In genomic region chr1:189142982-189143451, GRCm38 (mm10) we compare ENCODE assay signal across 21 mouse cellular contexts.
A peak's percentile ranks its signal among the peaks of the same experiment; 100 is the strongest.
DNase-seq lines count a peak whose midpoint lies in the region; ATAC-seq lines count a peak whose summit lies in the region.
"Had no signal": no experiment of that assay in that cellular context is flagged by ENCODE, and none has a peak within 500 bp of the region (broad histone marks: within the 10 kb centered on the region; RNA-seq: fewer than 3 reads in every experiment).

No protein-coding gene starts in this region.

- WGBS in forebrain, embryonic 10.5 days: 35% methylated on average over 9 of the region's 9 CpGs
- 54% methylated on average over 9 of the region's 9 CpGs for WGBS in forebrain, embryonic 16.5 days
- WGBS in neural tube, embryonic 11.5 days: 25% methylated on average over 9 of the region's 9 CpGs
- 32% methylated on average over 9 of the region's 9 CpGs for WGBS in midbrain, embryonic 12.5 days

- DNase-seq in forebrain, embryonic 10.5 days (ENCODE audit: extremely low spot score, low spot score): no peak
- peak; percentile 28 for DNase-seq in neural tube, embryonic 11.5 days (ENCODE audit: low spot score)
- DNase-seq in neural tube, embryonic 10.5 days (ENCODE audit: extremely low spot score, low spot score): no peak
- DNase-seq in retina, postnatal 1 day: peak; percentile 30
- no peak for DNase-seq in lung, adult 18-20 months
- DNase-seq in lung, postnatal 36 days: no peak
- DNase-seq: cerebellum, postnatal 14 days; gastrocnemius, adult 2 months; heart, postnatal 14 days; layer of hippocampus, postnatal 36 days; liver, embryonic 13.5 days; spleen, adult 18-20 months; thymus, postnatal 4 days had no signal

- no peaks in the 10 kb centered on the region for H3K9me3 ChIP-seq in forebrain, embryonic 10.5 days
- H3K9me3 ChIP-seq in forebrain, embryonic 16.5 days (ENCODE audit: control insufficient read depth, low read length): no peaks in the 10 kb centered on the region
- H3K9me3 ChIP-seq in neural tube, embryonic 11.5 days (ENCODE audit: control insufficient read depth, low read length): no peaks in the 10 kb centered on the region
- no peaks in the 10 kb centered on the region for H3K9me3 ChIP-seq in midbrain, embryonic 12.5 days
- H3K9me3 ChIP-seq: embryonic facial prominence, embryonic 15.5 days; intestine, embryonic 15.5 days; stomach, embryonic 15.5 days had no signal

- H3K4me3 ChIP-seq in forebrain, embryonic 10.5 days: peak overlapping the region; percentile 5; the same call in 1 of the 2 replicates
- no peak overlapping the region for H3K4me3 ChIP-seq in forebrain, embryonic 16.5 days (replicated peaks; ENCODE audit: low read length)
- no peak overlapping the region for H3K4me3 ChIP-seq in neural tube, embryonic 11.5 days (ENCODE audit: low read depth, low read length)
- no peak overlapping the region for H3K4me3 ChIP-seq in midbrain, embryonic 12.5 days
- H3K4me3 ChIP-seq: embryonic facial prominence, embryonic 15.5 days; gastrocnemius, adult 2 months; intestine, embryonic 15.5 days; liver, embryonic 13.5 days; megakaryocyte, embryonic 14.5 days; stomach, embryonic 15.5 days had no signal

- no peaks in the 10 kb centered on the region for H3K36me3 ChIP-seq in forebrain, embryonic 10.5 days (replicated peaks)
- H3K36me3 ChIP-seq in forebrain, embryonic 16.5 days (ENCODE audit: control insufficient read depth, insufficient read depth): no peaks in the 10 kb centered on the region
- H3K36me3 ChIP-seq in neural tube, embryonic 11.5 days (ENCODE audit: control insufficient read depth, insufficient read depth, low read length): no peaks in the 10 kb centered on the region
- no peaks in the 10 kb centered on the region for H3K36me3 ChIP-seq in midbrain, embryonic 12.5 days
- H3K36me3 ChIP-seq: embryonic facial prominence, embryonic 15.5 days; intestine, embryonic 15.5 days; liver, embryonic 13.5 days; stomach, embryonic 15.5 days had no signal

- peaks cover 14% of the 10 kb centered on the region for H3K27me3 ChIP-seq in forebrain, embryonic 10.5 days (ENCODE audit: poor library complexity, severe bottlenecking)
- no peaks in the 10 kb centered on the region for H3K27me3 ChIP-seq in forebrain, embryonic 16.5 days (replicated peaks; ENCODE audit: control insufficient read depth, insufficient read depth, low read length)
- no peaks in the 10 kb centered on the region for H3K27me3 ChIP-seq in neural tube, embryonic 11.5 days (ENCODE audit: control insufficient read depth, insufficient read depth, low read length)
- no peaks in the 10 kb centered on the region for H3K27me3 ChIP-seq in midbrain, embryonic 12.5 days
- H3K27me3 ChIP-seq: embryonic facial prominence, embryonic 15.5 days; intestine, embryonic 15.5 days; liver, embryonic 13.5 days; megakaryocyte, embryonic 14.5 days; stomach, embryonic 15.5 days had no signal

- H3K27ac ChIP-seq in forebrain, embryonic 10.5 days: peak overlapping the region; percentile 35
- H3K27ac ChIP-seq in forebrain, embryonic 16.5 days (ENCODE audit: low read length): no peak overlapping the region
- no peak overlapping the region for H3K27ac ChIP-seq in neural tube, embryonic 11.5 days (ENCODE audit: low read depth, low read length)
- no peak overlapping the region for H3K27ac ChIP-seq in midbrain, embryonic 12.5 days (replicated peaks)
- H3K27ac ChIP-seq: embryonic facial prominence, embryonic 15.5 days; gastrocnemius, adult 2 months; intestine, embryonic 15.5 days; liver, embryonic 13.5 days; stomach, embryonic 15.5 days had no signal

- H3K4me1 ChIP-seq in forebrain, embryonic 10.5 days: peaks cover 30% of the 10 kb centered on the region
- no peaks in the 10 kb centered on the region for H3K4me1 ChIP-seq in forebrain, embryonic 16.5 days (replicated peaks; ENCODE audit: control insufficient read depth, insufficient read depth, low read length)
- H3K4me1 ChIP-seq in neural tube, embryonic 11.5 days (ENCODE audit: control insufficient read depth, insufficient read depth, low read length): peaks cover 5% of the 10 kb centered on the region; the same call in 1 of the 2 replicates
- H3K4me1 ChIP-seq in midbrain, embryonic 12.5 days: peaks cover 11% of the 10 kb centered on the region; the same call in 1 of the 2 replicates
- H3K4me1 ChIP-seq: embryonic facial prominence, embryonic 15.5 days; intestine, embryonic 15.5 days; liver, embryonic 13.5 days; megakaryocyte, embryonic 14.5 days; stomach, embryonic 15.5 days had no signal

- ATAC-seq in forebrain, embryonic 16.5 days: no peak
- peak; percentile 67 for ATAC-seq in neural tube, embryonic 11.5 days (ENCODE audit: insufficient read depth, low FRiP score, low TSS enrichment)
- peak; percentile 38; the same call in 1 of the 2 replicates for ATAC-seq in midbrain, embryonic 12.5 days (ENCODE audit: low FRiP score, low read depth)
- ATAC-seq: forebrain, embryonic 14.5 days; intestine, embryonic 15.5 days; lung, postnatal 0 days had no signal

- H3K9ac ChIP-seq in forebrain, embryonic 16.5 days (replicated peaks; ENCODE audit: low read depth, low read length): no peak overlapping the region
- no peak overlapping the region for H3K9ac ChIP-seq in neural tube, embryonic 11.5 days (ENCODE audit: low read length)
- H3K9ac ChIP-seq in midbrain, embryonic 12.5 days (replicated peaks): no peak overlapping the region
- H3K9ac ChIP-seq: embryonic facial prominence, embryonic 15.5 days; intestine, embryonic 15.5 days; liver, embryonic 13.5 days; stomach, embryonic 15.5 days had no signal

- H3K4me2 ChIP-seq in forebrain, embryonic 16.5 days (ENCODE audit: low read length): no peak overlapping the region
- no peak overlapping the region; the same call in 1 of the 2 replicates for H3K4me2 ChIP-seq in neural tube, embryonic 11.5 days (ENCODE audit: low read depth)
- H3K4me2 ChIP-seq in midbrain, embryonic 12.5 days (replicated peaks): peak overlapping the region; percentile 13; the same call in 1 of the 2 replicates
- H3K4me2 ChIP-seq: embryonic facial prominence, embryonic 15.5 days; intestine, embryonic 15.5 days; liver, embryonic 13.5 days; stomach, embryonic 15.5 days had no signal

Comparison
In these comparisons a context has a peak if more than half of its experiments do, and no peak if none do; other contexts are left out.
1. DNase-seq: peak in neural tube, embryonic 11.5 days (single experiment) and retina, postnatal 1 day (single experiment); none in forebrain, embryonic 10.5 days (single experiment), neural tube, embryonic 10.5 days (single experiment), lung, adult 18-20 months (0 of 2) and lung, postnatal 36 days (single experiment).